In the genomic region with DNA sequence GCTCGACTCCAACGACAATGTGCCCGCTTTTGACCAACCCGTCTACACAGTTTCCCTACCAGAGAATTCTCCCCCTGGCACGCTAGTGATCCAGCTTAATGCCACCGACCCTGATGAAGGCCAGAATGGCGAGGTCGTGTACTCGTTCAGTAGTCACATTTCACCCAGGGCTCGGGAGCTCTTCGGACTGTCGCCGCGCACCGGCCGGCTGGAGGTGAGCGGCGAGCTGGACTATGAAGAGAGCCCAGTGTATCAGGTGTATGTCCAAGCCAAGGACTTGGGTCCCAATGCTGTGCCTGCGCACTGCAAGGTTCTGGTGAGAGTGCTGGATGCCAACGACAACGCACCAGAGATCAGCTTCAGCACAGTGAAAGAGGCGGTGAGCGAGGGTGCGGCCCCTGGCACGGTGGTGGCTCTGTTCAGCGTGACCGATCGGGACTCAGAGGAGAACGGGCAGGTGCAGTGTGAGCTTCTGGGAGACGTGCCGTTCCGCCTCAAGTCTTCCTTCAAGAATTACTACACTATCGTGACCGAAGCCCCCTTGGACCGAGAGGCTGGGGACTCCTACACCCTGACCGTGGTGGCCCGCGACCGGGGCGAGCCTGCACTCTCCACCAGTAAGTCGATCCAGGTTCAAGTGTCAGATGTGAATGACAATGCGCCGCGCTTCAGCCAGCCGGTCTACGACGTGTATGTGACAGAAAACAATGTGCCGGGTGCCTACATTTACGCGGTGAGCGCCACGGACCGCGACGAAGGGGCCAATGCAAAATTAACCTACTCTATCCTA, we compare ENCODE assay signal across 8 mouse cellular contexts. TPM values are rescaled to one million over a fixed set of nuclear protein-coding genes. Genes with fewer than 3 reads are reported as not detected.
DNase-seq lines count a peak whose midpoint lies in the region; ATAC-seq and TF ChIP-seq lines count a peak whose summit lies in the region.
"Had no signal": no experiment of that assay in that cellular context is flagged by ENCODE, and none has a peak within 500 bp of the region (broad histone marks: within the 10 kb centered on the region; RNA-seq: fewer than 3 reads in every experiment).

No protein-coding gene starts in this region.

- H3K9me3 ChIP-seq in forebrain, embryonic 12.5 days: no peaks in the 10 kb centered on the region
- H3K9me3 ChIP-seq in midbrain, postnatal 0 days (ENCODE audit: low read length): no peaks in the 10 kb centered on the region

- ATAC-seq in forebrain, embryonic 12.5 days (ENCODE audit: low FRiP score): no peak
- ATAC-seq in midbrain, postnatal 0 days (ENCODE audit: low FRiP score): no peak; the same call in 1 of the 2 replicates

- TF ChIP-seq CTCF in lung, adult 2 months (IDR thresholded peaks at IDR 0.05; ENCODE audit: insufficient read depth, low read length): no peak
- TF ChIP-seq CTCF in midbrain, postnatal 0 days (IDR thresholded peaks at IDR 0.05): no peak

- peak overlapping the region; percentile 91 for H3K4me2 ChIP-seq in forebrain, embryonic 12.5 days
- H3K4me2 ChIP-seq in midbrain, postnatal 0 days (ENCODE audit: low read depth, low read length, poor library complexity, severe bottlenecking): peak overlapping the region; percentile 91

- no peaks in the 10 kb centered on the region for H3K27me3 ChIP-seq in forebrain, embryonic 12.5 days
- no peaks in the 10 kb centered on the region for H3K27me3 ChIP-seq in midbrain, postnatal 0 days (ENCODE audit: insufficient read depth, low read length)

- WGBS in lung, adult 2 months: 2% methylated on average over 55 of the region's 55 CpGs
- WGBS in forebrain, embryonic 12.5 days: under 1% methylated on average over 55 of the region's 55 CpGs
- 1% methylated on average over 52 of the region's 55 CpGs for WGBS in midbrain, postnatal 0 days

- H3K9ac ChIP-seq in forebrain, embryonic 12.5 days: peak overlapping the region; percentile 75
- peak overlapping the region; percentile 74 for H3K9ac ChIP-seq in midbrain, postnatal 0 days (replicated peaks; ENCODE audit: low read length, poor library complexity, severe bottlenecking)

- DNase-seq in lung, adult 2 months: peak; percentile 5
- no peak for DNase-seq in lung, postnatal 14 days
- DNase-seq in cerebellum, postnatal 25 days: peak; percentile 49 to 52
- DNase-seq in layer of hippocampus, postnatal 14 days (ENCODE audit: low spot score in 2 of 2): peak; percentile 29 to 52
- DNase-seq in midbrain, postnatal 0 days (ENCODE audit: low spot score): peak; percentile 52
- no peak for DNase-seq in T-cell, adult 2 months (ENCODE audit: low spot score)

- H3K4me1 ChIP-seq in lung, adult 2 months (ENCODE audit: control insufficient read depth, insufficient read depth, low read length): peaks cover 8% of the 10 kb centered on the region
- peaks cover 22% of the 10 kb centered on the region for H3K4me1 ChIP-seq in forebrain, embryonic 12.5 days
- H3K4me1 ChIP-seq in midbrain, postnatal 0 days (ENCODE audit: insufficient read depth, low read length): peaks cover 4% of the 10 kb centered on the region; the same call in 1 of the 2 replicates

- no peak overlapping the region for H3K27ac ChIP-seq in forebrain, embryonic 12.5 days
- peak overlapping the region; percentile 90 for H3K27ac ChIP-seq in midbrain, postnatal 0 days (ENCODE audit: low read depth, low read length)
- H3K27ac ChIP-seq: macrophage had no signal

- no peak overlapping the region for H3K4me3 ChIP-seq in lung, adult 2 months (replicated peaks; ENCODE audit: extremely low read depth, low read depth, low read length)
- H3K4me3 ChIP-seq in forebrain, embryonic 12.5 days (replicated peaks): peak overlapping the region; percentile 69
- peak overlapping the region; percentile 62 for H3K4me3 ChIP-seq in midbrain, postnatal 0 days (ENCODE audit: low read depth, low read length)

- no peaks in the 10 kb centered on the region for H3K36me3 ChIP-seq in forebrain, embryonic 12.5 days (replicated peaks)
- 0 out of 2 replicates have a peak, but pooled peaks cover 2% of the 10 kb centered on the region for H3K36me3 ChIP-seq in midbrain, postnatal 0 days (ENCODE audit: insufficient read depth, low read length)

- TF ChIP-seq POLR2A in lung, adult 2 months (IDR thresholded peaks at IDR 0.05; ENCODE audit: borderline replicate concordance, extremely low read depth, low read depth, low read length): no peak

RNA-seq across cellular contexts. Expression of a gene that starts 2.0 kb away (rescaled TPM):
- polyA plus RNA-seq in lung, adult 2 months (2012; rRNA removed): 0.11 and 0.14 TPM in 2 replicates
- polyA plus RNA-seq in forebrain, embryonic 12.5 days (2016; fragmentation: Nextera tagmentation; extraction: Ambion mirVana): 7.7 and 10.9 TPM in 2 replicates
- 100 to 1,000 TPM; 106 to 111 TPM for total RNA-seq in layer of hippocampus, postnatal 14 days (2021)
- 169 and 181 TPM in 2 replicates for total RNA-seq in midbrain, postnatal 0 days (2014; rRNA removed)
- polyA plus RNA-seq in midbrain, postnatal 0 days (2015; fragmentation: Nextera tagmentation; extraction: Ambion mirVana): 23.5 and 26.7 TPM in 2 replicates
- polyA plus RNA-seq: macrophage had no signal

Comparison
In these comparisons a context has a peak if more than half of its experiments do, and no peak if none do; other contexts are left out.
1. DNase-seq: peak in lung, adult 2 months (single experiment), cerebellum, postnatal 25 days (2 of 2), layer of hippocampus, postnatal 14 days (2 of 2) and midbrain, postnatal 0 days (single experiment); none in lung, postnatal 14 days (single experiment) and T-cell, adult 2 months (single experiment).